Mouse (Mus musculus) cerebellum, postnatal 14 days (tissue): ENCODE results near the gene Rgsl1.
"Not testable (repeated sequence)": the region's sequence is repeated elsewhere in the genome, so short reads cannot be mapped to it uniquely, and the experiment has no call there.

Experiments
- DNase-seq, 2 experiments: peaks; one replicate each; pipeline ENCODE4 v3.0.0; 2021; ENCODE audit warnings: mixed read lengths in 2 of 2

Gene Rgsl1

GRCm38 (mm10) chr1:153775174-153775573 is 68.8 kb downstream of the Rgsl1 start:
- no peak for DNase-seq

- no peak for DNase-seq
These were observed 73.2 kb downstream of the Rgsl1 start for GRCm38 (mm10) chr1:153770776-153771167.

- no peak for DNase-seq
These were observed 73.8 kb downstream of the Rgsl1 start for GRCm38 (mm10) chr1:153769998-153770775.

GRCm38 (mm10) chr1:153769571-153769970 is 74.4 kb downstream of the Rgsl1 start:
- not testable (repeated sequence) for DNase-seq

GRCm38 (mm10) chr1:153768465-153768864 is 75.5 kb downstream of the Rgsl1 start:
- no peak for DNase-seq

GRCm38 (mm10) chr1:153767281-153767680 is 76.7 kb downstream of the Rgsl1 start:
- DNase-seq: no peak

- no peak for DNase-seq
These were observed 77.6 kb downstream of the Rgsl1 start for GRCm38 (mm10) chr1:153766298-153766697.

GRCm38 (mm10) chr1:153764136-153764535 is 79.8 kb downstream of the Rgsl1 start:
- no peak for DNase-seq

GRCm38 (mm10) chr1:153753725-153754464 is 90.0 kb downstream of the Rgsl1 start:
- no peak for DNase-seq

GRCm38 (mm10) chr1:153752521-153752920 is 91.4 kb downstream of the Rgsl1 start:
- DNase-seq: no peak

- no peak for DNase-seq
These were observed 92.1 kb downstream of the Rgsl1 start for GRCm38 (mm10) chr1:153751763-153752301.

- DNase-seq: no peak
These were observed 93.9 kb downstream of the Rgsl1 start for GRCm38 (mm10) chr1:153750054-153750453.

GRCm38 (mm10) chr1:153749211-153749801 is 94.6 kb downstream of the Rgsl1 start, which contains the start of gene Rnasel:
Rnasel (plus strand) TSS chr1:153749426.
- DNase-seq: peak; percentile 81 to 85

GRCm38 (mm10) chr1:153748549-153748948 is 95.4 kb downstream of the Rgsl1 start:
- peak in 1 of 2 experiments; percentile 66 for DNase-seq

GRCm38 (mm10) chr1:153747861-153748530 is 95.9 kb downstream of the Rgsl1 start:
- DNase-seq: no peak

- peak; percentile 89 to 91 for DNase-seq
These were observed 97.2 kb downstream of the Rgsl1 start for GRCm38 (mm10) chr1:153746728-153747127.

GRCm38 (mm10) chr1:153746119-153746670 is 97.7 kb downstream of the Rgsl1 start:
- DNase-seq: no peak

- DNase-seq: peak; percentile 90 to 95
These were observed 101.4 kb downstream of the Rgsl1 start for GRCm38 (mm10) chr1:153742374-153743155.

- DNase-seq: peak in 1 of 2 experiments; percentile 24
These were observed 102.2 kb downstream of the Rgsl1 start for GRCm38 (mm10) chr1:153741551-153742316.

GRCm38 (mm10) chr1:153740775-153741400 is 103.1 kb downstream of the Rgsl1 start:
- peak in 1 of 2 experiments; percentile 23 for DNase-seq
